Mouse (Mus musculus) CH12F3 (cell line): ENCODE measurements around the gene Abcg4.
"Not testable (repeated sequence)": the region's sequence is repeated elsewhere in the genome, so short reads cannot be mapped to it uniquely, and the experiment has no call there.

Experiments
- in situ Hi-C: fragments of 300-500 bp; cut with MboI; formaldehyde crosslinking; loops from 2 replicates; pipeline ENCODE4 v1.14.3; 2020; ENCODE audit warnings: low sequenced_read_pairs

The Abcg4 gene

GRCm38 (mm10) chr9:44319887-44320798 lies 31.7 kb upstream of the Abcg4 start, which contains the start of gene C2cd2l:
Gene C2cd2l (minus strand): TSS chr9:44320285.
- in situ Hi-C loops: no loop called here

- in situ Hi-C loops: no loop called here
Measured at GRCm38 (mm10) chr9:44319105-44319886, 30.9 kb upstream of the Abcg4 start.

GRCm38 (mm10) chr9:44318826-44319095 lies 30.3 kb upstream of the Abcg4 start:
- in situ Hi-C loops: no loop called here

- in situ Hi-C loops: no loop called here
Measured at GRCm38 (mm10) chr9:44318076-44318825, 29.8 kb upstream of the Abcg4 start.

- in situ Hi-C loops: no loop called here
Measured at GRCm38 (mm10) chr9:44317452-44317851, 29.0 kb upstream of the Abcg4 start.

- in situ Hi-C loops: no loop called here
Measured at GRCm38 (mm10) chr9:44314910-44315309, 26.5 kb upstream of the Abcg4 start.

- in situ Hi-C loops: no loop called here
Measured at GRCm38 (mm10) chr9:44314257-44314547, 25.8 kb upstream of the Abcg4 start.

GRCm38 (mm10) chr9:44313476-44314256 lies 25.3 kb upstream of the Abcg4 start:
- in situ Hi-C loops: no loop called here

GRCm38 (mm10) chr9:44311136-44312134 lies 23.0 kb upstream of the Abcg4 start:
- in situ Hi-C loops: no loop called here

GRCm38 (mm10) chr9:44310750-44311135 lies 22.3 kb upstream of the Abcg4 start:
- in situ Hi-C loops: no loop called here

- in situ Hi-C loops: no loop called here
Measured at GRCm38 (mm10) chr9:44309756-44310155, 21.3 kb upstream of the Abcg4 start.

- in situ Hi-C loops: no loop called here
Measured at GRCm38 (mm10) chr9:44307248-44307647, 18.8 kb upstream of the Abcg4 start.

GRCm38 (mm10) chr9:44306532-44306931 lies 18.1 kb upstream of the Abcg4 start:
- in situ Hi-C loops: no loop called here

GRCm38 (mm10) chr9:44305466-44306079 lies 17.2 kb upstream of the Abcg4 start, which contains the start of gene Hinfp:
Gene Hinfp (minus strand): TSS chr9:44305671.
- in situ Hi-C loops: no loop called here

GRCm38 (mm10) chr9:44300001-44300400 lies 11.6 kb upstream of the Abcg4 start:
- in situ Hi-C loops: not testable (repeated sequence)

- in situ Hi-C loops: no loop called here
Measured at GRCm38 (mm10) chr9:44292490-44292889, 4.1 kb upstream of the Abcg4 start.

- in situ Hi-C loops: no loop called here
Measured at GRCm38 (mm10) chr9:44288959-44289291, 510 bp upstream of the Abcg4 start.

- in situ Hi-C loops: no loop called here
Measured at GRCm38 (mm10) chr9:44287401-44288075, 877 bp downstream of the Abcg4 start.

GRCm38 (mm10) chr9:44287003-44287400 lies 1.4 kb downstream of the Abcg4 start:
- in situ Hi-C loops: no loop called here
